Mouse (Mus musculus) gastrocnemius, adult 8-10 months (tissue): ENCODE measurements around the gene Itm2b. TPM values are rescaled to one million over a fixed set of nuclear protein-coding genes. Genes with fewer than 3 reads are reported as not detected.

Experiments used
- DNase-seq, 2 experiments: peaks; one replicate each; pipeline ENCODE4 v3.0.0; 2022; ENCODE audit warnings: low spot score in 2 of 2
- total RNA-seq, 4 experiments: library from RNA; stranded (reverse); gene quantifications; 2 replicates each; pipeline ENCODE4 v1.2.4; 2022

Itm2b gene
- total RNA-seq, 4 experiments from 2014 or later, result 232 to 300 (median 269) TPM

DNA sequence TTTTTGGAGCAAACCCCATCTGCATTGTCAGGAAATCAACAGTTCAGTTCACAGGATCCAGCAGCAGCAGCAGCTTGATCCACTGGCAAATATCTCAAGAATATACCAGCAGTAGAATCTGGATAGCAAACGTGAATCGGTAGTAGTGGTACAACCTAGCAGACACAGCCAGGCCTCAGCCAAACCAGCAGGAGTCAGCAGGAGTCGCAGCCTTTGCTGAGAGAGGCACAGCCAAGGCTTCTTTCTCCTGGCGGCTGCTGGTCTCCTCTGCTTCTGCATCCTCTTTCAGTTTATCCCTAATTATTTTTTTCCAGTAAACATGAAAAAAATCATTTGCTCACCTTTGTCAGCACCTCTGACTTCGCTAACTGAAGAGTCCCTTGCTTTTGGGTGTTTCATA is 10.7 kb upstream of the Itm2b start:
- DNase-seq, result no peak

DNA sequence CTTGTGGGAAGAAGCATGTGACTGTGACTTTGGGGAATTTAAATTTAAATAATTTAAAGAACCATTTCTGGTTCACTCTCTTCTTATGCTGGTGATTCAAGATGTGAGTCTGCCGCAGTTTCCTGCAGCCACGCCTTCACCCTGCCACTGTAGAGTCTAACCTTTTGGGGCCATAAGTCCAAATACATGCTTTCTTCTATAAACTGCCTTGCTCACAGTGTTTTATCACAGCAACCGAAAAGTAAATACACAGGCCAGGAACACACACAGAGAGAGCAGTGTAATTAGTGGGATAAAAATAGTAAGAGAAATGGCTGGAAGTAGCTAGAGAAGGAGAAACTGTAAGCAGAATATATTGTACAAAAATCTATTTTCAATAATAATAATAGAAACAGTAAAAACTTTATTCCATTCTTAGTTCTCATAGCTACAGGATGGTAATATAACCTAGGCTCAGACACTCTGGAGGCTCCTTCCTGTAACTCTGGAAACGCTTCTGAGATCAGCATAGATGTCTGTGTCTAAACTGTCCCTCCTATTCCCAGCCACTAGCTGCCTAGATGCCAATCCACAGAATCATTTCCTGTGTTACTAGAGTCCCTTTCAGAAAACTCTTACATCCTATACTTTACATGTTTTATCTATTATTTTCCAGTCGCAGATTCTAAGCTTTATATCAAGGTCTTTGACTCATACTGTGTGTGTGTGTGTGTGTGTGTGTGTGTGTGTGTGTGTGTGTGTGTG is 9.3 kb upstream of the Itm2b start:
- no peak for DNase-seq

DNA sequence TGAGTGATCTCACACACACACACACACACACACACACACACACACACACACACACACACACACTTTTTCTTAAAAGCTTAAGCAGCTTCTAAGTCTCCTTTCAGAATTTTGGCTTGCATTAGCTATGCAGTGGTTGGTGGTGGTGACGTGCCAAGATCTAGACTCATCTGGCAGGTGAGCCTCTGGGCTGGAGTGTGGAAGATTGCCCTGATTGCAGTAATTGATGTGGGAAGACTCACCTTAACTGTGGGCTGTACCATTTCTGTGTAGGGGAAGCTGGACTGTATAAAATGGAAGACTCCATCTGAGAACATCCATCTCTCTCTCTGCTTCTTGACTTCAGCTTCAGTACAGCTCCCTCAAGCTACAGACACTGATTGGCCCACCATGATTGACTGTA is 6.4 kb upstream of the Itm2b start:
- no peak for DNase-seq

DNA sequence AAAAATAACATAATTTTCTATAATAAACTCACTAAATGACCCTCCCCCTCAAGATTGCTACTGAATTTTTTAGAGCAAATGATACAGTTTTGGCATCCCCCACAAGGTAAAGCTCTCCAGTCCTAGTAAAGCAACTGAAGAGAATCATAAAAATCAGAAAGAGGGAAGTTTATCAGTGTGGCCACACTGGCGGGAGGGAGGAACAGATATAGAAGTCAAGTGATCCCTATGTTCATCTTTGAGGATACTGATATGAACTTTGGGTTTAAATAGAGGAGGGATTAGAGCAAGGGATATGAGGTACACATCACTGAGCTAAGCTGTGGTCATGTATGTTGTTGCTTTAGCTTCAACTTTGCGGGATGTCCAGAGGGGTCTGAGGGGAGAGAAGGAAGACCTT is 5.1 kb upstream of the Itm2b start:
- no peak for DNase-seq

DNA sequence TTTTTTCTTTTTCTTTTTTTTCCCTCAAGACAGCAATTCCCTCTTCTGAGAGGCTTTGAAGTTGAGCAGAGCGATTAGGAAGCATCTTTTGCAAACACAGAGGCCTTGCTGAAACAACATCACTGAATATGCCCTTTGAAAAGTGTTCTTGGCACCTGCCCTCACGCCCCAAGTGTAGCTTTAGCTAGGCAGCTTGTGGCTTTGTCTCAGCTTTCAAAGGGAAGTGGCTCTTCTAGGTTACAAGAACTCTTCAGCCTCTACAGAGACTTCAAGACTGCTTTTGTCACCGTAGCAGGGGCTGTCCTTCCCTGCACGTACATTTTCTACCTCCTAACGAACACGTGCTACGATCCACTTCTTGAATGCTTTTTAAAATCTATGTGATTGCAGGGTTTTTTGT is 4.0 kb upstream of the Itm2b start:
- no peak for DNase-seq

DNA sequence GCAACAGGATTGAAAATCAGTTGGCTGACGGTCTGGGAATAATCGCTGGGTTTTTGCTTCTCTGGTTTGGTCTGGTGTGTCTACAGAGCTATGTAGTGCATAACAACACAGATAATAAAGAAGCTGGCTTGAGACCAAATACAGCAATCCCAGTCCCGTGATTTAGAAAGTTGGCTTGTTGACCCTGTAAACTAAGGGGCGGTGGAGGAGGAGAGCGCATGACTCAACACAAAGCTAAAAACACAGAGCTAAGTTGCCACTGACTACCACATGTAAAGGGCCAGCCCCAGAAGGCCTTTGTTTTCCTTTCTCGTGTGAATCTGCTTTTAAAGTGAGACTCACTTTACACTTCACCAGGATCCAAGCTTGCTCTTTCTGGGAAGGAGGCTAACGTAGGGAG is 3.5 kb upstream of the Itm2b start:
- DNase-seq, result peak in 1 of 2 experiments; percentile 31

DNA sequence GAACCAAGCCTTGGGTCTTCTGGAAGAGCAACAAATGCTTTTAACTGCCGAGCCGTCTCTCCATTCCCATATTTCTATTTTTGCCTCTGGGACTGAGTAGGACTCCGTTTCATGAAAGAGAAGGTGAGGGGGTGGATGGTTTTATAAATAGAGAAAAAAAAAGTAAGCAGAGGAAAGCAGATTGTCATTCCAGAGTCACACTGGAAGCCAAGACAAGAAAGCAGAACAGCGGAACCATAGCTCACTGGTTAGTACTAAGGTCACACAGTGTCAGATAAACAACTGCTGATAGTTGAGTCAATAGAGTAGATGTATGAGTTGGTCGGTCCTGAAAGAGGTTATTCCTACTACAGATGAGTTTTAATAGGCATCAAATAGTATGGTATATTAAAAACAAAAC is 1.4 kb upstream of the Itm2b start:
- no peak for DNase-seq

DNA sequence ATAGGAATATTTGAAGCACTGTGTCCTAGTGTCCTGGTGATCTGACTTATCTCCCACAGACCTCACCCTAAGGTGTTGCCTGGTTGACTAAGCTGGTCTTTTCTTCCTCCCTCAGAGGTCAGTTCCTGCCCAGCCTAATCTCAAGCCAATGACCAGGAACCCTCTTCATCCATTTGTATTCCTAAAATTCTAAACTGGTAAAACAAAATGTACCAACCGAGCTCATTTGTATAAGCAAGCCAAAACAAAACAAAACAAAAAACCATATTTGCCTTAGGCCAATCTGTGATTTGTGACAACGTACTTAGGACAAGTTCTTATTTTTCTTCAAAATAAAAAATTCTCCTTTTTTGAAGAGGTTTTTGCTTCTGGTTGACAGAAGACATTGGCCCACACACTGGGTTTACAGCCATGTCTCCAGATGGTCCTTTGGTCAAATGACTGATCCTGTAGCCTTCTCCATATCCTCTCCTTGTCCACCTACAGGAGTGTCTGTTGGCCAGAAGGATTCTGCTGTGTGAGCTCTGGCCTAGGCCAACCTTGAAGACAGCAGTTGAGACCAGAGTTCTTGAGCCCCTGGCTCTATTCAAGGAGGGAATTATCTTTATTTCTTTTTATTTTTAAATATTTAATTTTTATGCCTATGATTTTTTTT is 758 bp upstream of the Itm2b start:
- no peak for DNase-seq

DNA sequence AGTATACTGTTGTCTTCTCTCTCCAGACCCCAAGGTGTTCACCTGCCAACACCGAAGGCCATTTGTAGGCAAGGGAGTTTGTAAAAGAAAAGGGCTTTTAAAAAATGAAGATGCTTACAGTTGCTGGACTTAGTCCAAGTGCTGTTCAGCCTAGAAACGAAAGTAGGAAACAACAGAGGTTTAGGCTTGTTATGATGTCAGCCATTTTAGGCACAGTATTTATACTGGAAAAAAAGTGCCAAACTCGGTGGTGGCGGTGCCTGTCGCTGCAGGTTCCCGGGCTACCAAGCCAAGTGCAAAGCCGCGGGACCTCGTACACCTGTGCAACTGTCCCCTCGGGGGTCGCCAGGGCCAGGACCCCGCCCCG is 560 bp downstream of the Itm2b start:
- DNase-seq, result no peak

DNA sequence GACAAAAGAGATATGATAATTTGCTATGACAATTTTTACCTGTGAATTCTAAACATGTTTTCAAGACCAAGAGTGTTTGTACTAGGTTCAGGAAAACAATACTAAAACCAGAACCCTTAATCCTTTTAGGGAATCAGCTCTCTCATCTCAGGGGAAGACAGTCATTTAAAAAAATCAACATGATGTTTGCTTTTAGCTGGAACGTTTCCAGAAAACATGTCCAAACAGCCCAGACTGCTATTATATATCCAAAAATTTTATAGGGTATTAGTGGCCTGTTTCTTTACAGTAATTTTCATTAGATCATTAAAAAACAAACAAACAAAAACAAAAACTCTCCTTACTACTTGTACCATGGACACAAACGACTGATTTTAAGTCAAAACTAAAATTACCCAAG is 1.3 kb downstream of the Itm2b start:
- no peak for DNase-seq

DNA sequence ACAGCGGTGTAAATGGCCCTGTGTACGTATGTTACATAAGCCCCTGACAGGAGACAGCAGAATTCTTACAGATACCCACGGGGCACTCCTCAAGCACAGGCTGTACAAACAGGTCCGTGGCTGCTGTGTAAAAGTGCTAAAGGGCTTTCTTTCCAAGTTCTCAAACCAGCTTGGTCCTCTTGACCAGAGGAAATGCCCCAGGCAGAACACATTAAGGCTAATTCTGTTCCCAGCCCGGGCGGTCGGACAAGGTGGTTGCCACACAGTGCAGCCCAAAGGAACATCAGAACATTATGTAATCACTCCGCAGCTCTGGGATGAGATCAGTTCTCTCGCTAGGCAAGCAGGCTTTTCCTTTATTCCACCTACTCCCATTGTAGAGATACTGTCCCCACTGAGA is 2.4 kb downstream of the Itm2b start:
- peak; percentile 56 to 68 for DNase-seq

DNA sequence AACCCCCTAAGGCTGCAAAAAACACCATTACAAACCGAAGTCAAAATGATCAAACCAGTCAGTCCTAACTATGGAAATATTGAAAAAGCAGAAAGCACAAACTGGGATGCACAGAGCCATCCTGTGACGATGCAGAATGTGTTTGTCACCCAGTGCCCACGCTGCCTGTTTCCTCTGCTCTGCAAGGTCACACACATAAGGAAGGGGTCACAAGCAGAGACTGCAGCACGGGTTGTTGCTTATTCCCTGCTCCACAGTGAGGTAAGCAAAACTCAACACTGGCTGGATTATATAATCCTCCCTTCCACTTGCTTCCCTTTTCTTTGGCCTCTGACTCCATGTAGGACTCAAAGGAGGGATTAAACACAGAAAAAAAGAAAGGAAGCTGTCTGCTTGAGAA is 3.5 kb downstream of the Itm2b start:
- DNase-seq, result no peak

DNA sequence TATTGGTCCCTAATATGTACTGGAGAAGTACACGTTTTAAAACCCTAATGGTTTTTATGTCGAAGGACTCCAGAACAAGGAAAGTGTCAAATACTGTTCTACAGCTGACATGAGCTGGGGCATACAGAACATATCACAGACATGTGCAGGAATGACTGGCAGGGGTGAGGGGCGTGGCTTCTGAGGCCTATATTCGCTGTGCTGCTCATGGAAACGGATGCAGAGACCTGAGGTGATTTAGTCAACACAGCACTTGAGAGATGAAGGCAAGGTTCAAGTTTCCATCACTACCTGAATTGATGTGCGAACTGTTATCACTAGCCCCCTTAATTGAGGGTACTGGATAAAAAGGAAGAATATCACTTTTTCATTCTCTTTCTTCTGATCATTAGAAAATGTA is 7.3 kb downstream of the Itm2b start:
- no peak for DNase-seq

DNA sequence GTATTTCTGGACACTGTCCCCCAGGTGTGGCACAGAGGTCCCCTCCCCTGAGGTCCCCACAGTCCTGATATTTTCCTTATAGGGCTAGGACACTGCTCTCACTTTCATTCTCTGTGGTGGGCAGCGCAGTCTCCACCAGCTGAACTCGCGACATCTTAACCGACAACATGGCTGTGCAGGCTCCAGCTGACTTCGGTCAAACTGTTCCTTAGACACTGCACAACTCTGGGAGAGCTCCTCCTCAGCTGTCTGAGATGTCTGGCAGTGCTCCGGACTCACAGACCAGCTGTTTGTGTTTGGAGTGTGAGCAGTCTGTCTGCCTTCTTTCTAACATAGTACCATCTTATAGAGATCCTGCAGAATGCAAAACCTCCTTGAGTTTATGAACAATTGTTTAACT is 8.2 kb downstream of the Itm2b start:
- no peak for DNase-seq

DNA sequence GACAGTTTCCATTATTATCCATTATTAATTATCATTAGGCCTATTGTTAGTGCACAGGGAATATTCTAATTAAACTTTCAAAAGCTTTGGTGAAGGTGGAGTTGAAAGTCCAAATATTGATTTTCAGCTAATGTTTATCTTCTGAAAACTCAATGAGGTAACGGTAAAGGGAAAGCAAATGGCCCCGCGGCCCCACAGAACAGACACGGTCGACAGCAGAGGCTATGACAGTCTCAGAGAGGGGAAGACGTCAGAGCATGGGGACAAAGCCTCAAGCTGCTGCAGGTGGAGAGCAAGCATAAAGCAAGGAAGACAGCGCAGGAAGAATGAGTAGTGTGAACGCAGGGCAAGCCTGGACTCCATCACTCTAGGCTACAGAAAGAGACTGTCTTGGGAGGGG is 9.2 kb downstream of the Itm2b start:
- no peak for DNase-seq

DNA sequence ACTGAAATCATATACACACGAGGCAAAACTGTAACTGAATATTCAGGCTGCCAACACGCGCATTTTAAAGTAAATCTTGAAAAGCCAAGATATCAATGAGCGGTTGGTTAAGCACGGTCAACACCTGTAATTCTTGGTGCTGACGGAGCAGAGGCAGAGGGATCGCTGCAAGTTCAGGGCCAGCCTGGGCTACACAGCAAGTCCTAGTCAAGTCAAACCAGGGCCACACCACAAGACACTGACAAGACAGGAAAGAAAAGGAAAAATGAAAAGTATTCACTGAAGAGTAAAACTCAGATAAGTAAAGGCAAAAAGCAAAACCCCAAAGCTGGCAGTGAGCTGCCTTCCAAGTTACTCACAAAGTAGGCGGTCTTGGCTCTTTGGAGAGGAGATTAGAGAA is 9.6 kb downstream of the Itm2b start:
- no peak for DNase-seq

DNA sequence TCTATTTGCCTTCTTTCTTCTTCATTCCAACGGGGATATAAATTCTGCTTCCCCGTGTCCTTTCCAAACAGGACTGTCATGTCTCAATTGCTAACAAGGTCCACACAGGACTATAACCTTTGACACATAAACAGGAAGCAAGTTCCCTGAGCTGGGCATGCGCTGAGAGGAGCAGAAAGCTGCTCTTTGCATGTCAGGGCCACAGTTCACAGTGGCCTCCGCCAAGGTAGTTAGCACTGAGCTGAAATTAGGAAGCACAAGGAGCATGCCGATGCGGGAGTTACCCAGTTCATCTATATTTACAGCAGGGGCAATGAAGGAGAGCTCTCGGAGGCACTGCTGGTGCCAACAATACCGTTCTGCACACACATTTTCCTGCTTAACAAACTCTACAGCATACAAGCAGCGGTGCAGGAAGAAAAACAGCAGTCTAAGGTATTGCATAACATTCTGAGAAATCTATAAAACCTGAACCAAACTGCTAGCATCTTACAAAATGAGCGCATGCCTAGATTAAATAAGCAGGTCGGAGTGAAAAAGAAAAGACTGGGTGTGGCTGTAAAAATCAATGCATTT is 10.7 kb downstream of the Itm2b start:
- DNase-seq, result peak; percentile 40 to 49

DNA sequence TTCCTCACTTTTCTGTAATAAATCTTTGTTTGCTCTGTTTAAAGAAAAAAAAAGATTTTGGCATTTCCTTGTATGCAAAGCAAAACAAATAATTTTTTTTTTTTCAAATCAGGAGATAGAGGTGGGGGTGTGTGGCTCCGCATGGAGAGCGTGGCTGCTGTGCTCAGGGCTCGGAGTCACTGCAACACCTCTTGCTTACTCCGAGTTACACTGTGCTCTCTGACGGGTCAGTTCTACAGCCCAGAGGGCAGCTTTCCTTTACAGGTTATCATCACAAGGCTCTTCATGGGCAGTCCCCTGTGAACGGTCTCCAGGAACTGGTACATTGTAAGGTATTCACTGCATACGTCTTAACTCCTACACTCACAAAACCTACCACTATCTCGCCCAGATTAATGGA is 11.5 kb downstream of the Itm2b start:
- DNase-seq, result no peak

DNA sequence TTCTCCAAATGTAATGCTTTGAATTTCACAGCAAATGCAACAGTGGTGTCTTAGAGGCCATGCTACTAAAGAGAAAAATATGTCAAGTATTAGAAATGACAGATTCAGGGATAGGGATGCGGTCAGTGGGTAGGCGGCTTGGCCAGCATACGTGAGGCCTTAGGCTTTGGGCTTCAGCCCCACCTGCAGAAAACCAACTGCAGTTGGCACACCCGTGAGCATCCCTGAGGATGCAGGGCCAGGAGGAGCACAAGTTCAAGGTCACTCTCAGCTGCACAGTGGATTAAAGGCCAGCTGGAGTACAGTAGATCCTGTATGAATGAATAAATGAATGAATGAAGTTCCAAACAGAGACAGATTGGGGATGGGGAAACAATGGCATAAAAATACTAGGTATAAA is 12.1 kb downstream of the Itm2b start:
- DNase-seq, result no peak

DNA sequence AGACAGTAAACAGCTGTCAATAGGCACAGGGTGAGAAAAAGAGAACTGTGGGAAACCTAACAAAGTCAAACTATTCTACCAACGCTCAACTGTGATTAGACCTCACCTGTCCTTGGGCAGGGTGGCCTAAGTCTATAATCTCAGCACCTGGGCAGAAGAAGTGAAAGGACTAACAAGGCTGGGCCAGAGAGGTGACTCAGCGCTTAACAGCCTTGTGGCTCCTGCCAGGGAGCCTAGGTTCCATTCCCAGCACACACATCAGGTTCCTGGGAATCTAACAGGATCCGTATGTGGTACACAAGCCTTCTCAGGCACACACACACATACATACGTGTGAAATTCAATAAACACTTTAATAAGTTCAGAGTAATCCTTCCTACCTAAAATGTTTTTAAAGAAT is 13.5 kb downstream of the Itm2b start:
- DNase-seq, result no peak

DNA sequence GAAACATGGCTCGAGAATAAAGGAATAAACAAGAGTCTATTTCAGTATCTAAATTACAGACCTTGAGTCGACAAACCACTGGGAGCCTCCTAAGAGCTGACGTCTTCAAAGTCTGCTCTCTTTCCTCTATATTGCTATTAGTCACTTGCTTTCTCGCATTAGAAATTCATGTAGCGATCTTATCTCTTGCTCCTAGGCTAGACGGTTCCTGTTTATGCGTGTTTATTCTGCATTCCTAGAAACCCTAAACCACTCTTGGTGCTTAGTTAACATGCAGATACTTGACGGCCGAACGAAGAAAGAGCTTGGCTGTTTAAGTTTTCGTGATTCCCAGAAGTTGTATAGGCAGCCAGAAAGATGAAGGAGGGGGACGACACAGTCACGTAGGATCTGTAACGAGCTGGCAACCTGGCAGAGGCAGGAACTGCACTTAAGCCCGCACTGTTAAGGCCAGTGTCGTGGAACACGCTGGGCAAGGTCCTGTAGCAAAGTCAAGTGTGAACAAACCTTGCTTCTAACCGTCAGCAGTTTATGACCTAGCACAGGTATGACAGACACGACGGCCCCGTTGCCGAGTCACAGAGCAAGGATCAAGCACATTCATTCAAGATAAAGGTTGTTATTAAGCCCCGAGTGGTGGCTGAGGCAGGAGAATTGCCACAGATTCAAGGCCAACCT is 14.3 kb downstream of the Itm2b start:
- DNase-seq, result no peak

DNA sequence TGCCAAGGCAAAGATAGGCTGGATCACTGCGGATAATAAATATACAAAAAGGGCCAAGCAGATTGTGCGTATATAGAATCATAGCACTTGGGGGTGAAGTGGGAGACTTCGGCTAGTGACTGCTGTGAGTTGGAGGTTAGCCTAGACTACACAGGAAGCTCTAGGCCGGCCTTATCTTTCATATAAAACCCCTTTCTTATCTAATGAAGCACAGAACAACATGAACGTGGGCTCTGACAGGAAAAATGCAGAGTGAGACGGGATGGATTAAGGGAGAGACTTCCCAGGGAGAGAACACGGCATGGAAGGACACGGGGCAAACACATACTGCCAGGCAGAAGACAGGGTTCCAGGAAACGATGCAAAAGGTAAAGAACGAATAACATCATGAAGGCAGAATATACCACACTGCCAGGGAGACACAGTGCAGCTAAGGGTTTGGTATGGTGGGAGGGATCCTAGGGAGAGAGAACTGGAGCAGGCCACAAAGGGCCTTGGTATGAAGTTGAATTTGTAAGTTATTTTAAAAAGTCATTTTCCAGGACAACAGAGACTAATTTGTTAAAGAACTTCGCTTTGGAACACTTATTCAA is 14.9 kb downstream of the Itm2b start:
- DNase-seq, result no peak
